Mouse (Mus musculus): ENCODE results near the gene Dusp3.

DNA sequence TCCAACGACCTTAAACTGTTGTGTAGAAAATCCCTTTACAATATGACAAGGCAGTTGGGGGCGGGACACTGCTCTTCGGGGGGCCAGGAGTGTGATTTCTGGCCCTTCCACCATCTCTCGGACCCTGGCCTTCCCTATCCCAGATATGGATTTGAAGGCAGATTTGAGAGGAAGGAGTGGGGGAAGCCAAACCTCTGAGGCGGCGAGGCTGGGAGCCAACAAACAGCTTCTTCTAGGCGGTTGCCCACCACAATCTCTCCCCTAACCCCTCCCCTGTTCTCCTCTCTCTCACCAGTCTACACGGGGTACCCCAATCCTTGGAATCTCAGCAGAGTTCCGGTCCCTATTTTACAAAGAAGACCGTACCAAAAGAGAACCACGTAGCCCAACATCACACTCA is 23.8 kb downstream of the Dusp3 start:
- TF ChIP-seq MAX (IDR thresholded peaks at IDR 0.05; ENCODE audit: low read depth) = no peak
- TF ChIP-seq E2F4 (IDR thresholded peaks at IDR 0.05; ENCODE audit: insufficient read depth) = no peak
- no peak for TF ChIP-seq CEBPB (IDR thresholded peaks at IDR 0.05; ENCODE audit: insufficient read depth, poor library complexity, severe bottlenecking)
- TF ChIP-seq USF1 (IDR thresholded peaks at IDR 0.05; ENCODE audit: low read depth) = no peak
- TF ChIP-seq POLR2A (IDR thresholded peaks at IDR 0.05; ENCODE audit: insufficient read length, low read depth) = no peak
- TF ChIP-seq MYOD1 (IDR thresholded peaks at IDR 0.05; ENCODE audit: control insufficient read depth in 1 of 3, insufficient read length in 2 of 3, low read depth in 2 of 3) = no peak
- TF ChIP-seq REST (IDR thresholded peaks at IDR 0.05; ENCODE audit: insufficient read depth, insufficient read length) = no peak
- no peak for TF ChIP-seq MYOG (IDR thresholded peaks at IDR 0.05; ENCODE audit: control insufficient read depth in 1 of 3, insufficient read depth in 1 of 3, insufficient read length in 2 of 3, low read depth in 2 of 3)
- TF ChIP-seq POLR2AphosphoS2 (IDR thresholded peaks at IDR 0.05; ENCODE audit: insufficient read length, low read depth) = no peak
